Mouse (Mus musculus) large intestine, adult 2 months (tissue): ENCODE data around the gene Fam227b. TPM values are rescaled to one million over a fixed set of nuclear protein-coding genes. Genes with fewer than 3 reads are reported as not detected.

Source experiments
- DNase-seq: peaks from one replicate; pipeline ENCODE4 v3.0.0-alpha.2; 2012; ENCODE audit warnings: low read depth, low spot score
- WGBS: fragments of 180-500 bp; shearing (Covaris S2); methylation state at CpG from one replicate; pipeline ENCODE4 v1.1.7; 2018; 5-methylcytosine and 5-hydroxymethylcytosine counted together
- polyA plus RNA-seq: library from polyadenylated mRNA; depleted of rRNA; stranded (reverse); fragments of >200 nt; gene quantifications from 2 replicates; pipeline ENCODE4 v1.2.3, GENCODE M21; 2012; rRNA removed

Fam227b gene
- polyA plus RNA-seq, 1 experiment: not detected

DNA sequence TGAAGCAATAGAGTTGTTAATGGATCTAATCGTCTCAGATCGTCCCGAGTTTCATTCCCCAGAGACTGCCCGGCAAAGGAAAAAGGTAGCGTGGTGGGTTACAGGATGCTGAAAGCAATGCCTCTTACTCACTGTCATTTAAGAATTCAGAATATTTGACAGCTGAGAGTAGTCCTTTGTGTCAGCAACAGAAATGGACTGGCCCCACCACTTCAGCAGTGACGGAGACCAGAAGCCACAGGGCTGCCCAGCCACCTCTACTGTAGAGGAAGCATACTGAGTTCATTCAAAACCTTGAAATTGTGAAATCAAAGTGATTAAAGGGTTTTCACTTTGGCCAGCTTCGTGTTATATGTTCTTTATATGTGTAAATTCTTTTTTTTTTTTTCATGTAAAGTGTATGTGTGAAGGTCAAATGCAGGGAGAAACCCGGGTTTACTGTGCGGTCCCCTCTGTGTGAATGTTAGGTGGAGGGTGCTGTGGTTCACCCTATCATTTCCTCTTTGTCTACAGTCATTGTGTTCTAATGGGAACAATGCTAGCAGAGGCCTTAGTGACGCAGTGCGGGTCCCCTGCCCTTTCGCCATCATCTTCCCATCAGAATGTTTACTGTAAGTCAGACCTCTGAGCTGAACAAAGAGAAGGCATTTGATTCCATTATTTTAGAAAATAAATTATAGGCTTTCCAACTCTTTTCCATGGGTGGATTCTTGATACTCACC lies 136.7 kb downstream of the Fam227b start:
- 74% methylated on average over 12 of the region's 12 CpGs for WGBS
- no peak for DNase-seq

DNA sequence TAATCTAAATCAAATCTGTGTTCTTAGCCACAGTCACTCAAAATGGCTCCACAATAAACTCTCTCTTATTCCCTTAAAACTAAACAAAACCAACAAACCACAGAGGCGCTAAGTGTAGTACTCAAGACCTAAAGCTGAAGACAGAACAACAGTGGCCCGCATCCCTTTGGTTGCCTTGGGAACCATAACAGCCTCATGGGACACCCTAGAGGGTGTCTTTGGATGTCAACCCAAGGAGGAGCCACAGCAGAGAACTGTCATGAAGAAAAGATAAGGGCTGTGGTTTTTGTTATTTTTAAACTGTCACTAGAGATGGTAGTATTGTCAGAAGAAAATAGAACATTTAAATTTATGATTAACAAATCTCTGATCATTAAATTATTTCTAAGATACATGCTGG lies 145.1 kb downstream of the Fam227b start:
- 78% methylated on average over 2 of the region's 2 CpGs for WGBS
- no peak for DNase-seq

DNA sequence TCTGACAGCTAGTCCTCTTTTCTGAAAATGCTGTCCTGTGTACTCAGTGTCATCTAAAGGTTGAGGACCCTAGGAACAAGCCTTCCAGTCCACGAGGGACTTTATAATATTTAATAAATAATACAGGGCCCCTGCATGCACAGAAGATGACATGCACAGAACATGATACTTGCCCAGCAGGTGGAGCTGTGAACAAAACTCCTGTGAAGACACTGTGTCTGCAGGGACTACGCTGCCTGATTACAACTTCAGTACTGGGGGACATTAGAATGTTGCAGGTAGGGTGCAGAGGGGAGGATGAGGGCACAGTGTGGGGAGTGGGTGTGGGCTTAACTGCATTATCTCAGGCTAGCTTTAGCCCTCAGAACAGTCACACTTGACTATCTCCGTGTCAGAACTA lies 145.7 kb downstream of the Fam227b start:
- no peak for DNase-seq
- 40% methylated on average over 3 of the region's 3 CpGs for WGBS

DNA sequence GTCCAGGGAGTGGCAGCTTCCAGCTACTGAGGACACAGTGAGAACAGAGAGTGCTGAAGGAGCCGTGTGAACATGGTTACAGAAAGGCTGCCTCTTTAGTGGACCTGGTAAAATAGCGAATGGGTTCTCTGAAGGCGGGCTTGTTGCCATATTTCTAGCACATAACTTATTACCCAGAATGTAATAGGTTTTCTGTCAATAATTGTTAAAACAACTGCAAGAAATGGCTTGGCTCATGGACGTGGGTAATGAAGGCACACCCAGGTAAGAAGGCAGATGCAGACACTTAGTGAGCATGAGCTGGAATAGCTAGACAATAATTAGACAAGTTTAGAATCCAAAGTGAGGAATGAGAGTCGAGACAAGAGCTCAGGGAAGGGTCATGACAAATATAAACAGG lies 149.5 kb downstream of the Fam227b start:
- WGBS: 49% methylated on average over 5 of the region's 5 CpGs
- DNase-seq: no peak

DNA sequence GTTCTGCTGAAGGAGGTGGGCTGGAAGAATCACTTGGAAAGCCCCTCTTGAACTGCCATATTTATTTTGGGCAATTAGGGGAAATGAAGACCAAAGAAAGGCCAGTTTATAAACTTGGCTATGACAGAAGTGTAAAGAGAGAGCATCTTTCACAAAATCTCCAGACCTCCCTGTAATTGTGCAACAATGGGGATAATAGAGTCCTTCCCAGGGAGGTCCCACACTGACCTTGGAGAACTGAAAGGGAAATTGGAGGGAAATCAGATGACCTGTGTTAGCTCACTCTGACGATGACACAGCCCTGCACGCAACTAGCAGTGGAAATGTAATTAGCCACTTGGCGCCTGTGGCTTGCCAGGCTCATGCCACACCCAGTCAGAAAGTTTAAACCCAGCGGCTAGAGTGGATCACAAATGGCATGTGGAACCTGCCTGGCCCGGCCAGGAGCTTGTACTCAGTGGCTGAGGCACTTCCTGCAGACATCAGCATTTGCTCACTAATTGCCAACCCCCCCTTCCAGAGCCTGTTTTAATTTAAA lies 175.9 kb downstream of the Fam227b start:
- WGBS: 17% methylated on average over 5 of the region's 5 CpGs
- no peak for DNase-seq

DNA sequence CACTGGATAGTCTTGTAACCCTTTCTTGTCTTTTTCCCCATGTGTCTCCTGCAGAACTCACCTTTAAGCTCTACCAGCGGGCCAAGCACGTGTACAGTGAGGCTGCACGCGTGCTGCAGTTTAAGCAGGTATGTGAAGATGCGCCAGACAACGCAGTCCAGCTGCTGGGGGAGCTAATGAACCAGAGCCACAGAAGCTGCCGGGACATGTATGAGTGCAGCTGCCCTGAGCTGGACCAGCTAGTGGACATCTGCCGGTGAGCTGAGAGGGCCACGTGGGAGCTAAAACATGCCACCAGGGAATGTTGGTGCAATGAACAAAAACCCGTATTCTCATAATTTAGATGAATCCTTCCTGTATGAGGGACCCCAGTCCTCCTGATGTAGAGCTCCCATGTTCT lies 176.6 kb downstream of the Fam227b start:
- 96% methylated on average over 10 of the region's 10 CpGs for whole genome bisulfite sequencing
- DNase-seq: no peak

DNA sequence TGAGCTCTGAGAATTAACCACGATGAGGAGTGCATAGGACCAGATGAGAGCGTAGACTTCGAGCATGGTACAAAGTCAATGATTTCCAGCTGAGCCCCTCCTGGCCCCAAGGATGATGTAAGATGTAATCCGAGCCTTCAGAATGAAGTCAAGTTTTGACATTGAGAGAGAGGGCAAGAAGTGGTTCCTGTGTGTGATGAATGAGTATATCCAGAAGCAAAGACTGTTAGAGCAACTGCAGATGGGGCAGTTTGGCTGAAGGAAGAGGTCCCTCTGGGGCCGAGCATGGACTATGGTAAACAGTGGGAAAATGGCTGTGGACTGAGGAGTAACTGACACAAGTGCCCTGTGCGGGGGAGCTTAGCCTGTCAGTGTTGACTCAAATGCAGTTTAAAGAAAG lies 178.6 kb downstream of the Fam227b start:
- no peak for DNase-seq
- WGBS: 37% methylated on average over 6 of the region's 6 CpGs

DNA sequence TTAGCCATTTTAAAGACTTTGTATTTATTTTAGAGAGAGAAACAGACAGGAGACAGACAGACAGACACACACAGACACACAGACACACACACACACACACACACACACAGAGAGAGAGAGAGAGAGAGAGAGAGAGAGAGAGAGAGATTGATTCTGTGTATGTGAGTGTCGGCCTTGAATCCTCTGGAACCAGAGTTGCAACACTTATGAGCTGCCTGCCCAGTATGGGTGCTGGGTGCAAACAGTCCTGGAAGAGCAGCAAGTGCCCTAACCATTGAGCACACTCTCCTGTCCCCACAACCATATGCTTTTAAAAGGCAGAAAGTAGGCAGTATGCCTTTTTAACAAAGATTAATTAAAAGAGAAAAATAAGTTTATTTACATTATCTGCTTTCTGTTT lies 183.0 kb downstream of the Fam227b start:
- WGBS: 80% methylated on average over 1 of the region's 1 CpGs
- no peak for DNase-seq

DNA sequence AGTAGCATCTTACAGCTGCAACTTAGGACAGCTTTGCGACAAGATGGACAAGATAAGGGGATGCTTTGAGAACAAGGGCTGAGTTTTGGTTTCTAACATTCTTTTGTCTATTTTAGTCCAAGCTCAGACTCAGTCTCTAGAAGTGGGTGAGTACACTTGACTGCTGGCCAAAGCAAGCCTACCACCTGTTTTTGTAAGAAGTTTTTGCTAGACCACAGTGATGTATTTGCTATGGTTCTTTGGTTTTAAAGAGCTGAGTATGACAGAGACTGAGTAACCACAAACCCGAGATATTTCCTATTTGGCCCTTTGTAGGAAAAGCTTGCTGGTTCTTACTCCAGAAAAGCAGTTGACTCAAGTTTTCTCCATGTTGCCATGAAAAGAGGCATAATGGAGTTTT lies 203.6 kb downstream of the Fam227b start:
- WGBS: 82% methylated on average over 2 of the region's 2 CpGs
- no peak for DNase-seq

DNA sequence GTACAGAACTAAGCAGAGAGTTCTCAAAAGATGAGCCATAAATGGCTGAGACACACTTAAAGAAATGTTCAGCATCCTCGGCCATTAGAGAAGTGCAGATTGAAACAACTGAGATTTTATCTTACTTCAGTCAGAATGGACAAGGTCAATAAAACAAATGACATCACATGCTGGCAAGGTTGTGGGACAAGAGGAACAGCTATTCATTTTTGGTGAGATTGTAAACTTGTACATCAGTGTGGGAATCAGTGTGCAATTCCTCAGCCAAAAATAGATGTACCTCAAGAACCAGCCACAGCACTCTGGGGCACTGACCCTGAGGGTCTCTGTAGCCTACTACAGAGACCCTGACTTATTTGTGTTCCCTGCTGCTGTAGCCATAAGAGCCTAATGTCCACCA lies 208.5 kb downstream of the Fam227b start:
- DNase-seq: no peak
- WGBS: 58% methylated on average over 1 of the region's 1 CpGs

DNA sequence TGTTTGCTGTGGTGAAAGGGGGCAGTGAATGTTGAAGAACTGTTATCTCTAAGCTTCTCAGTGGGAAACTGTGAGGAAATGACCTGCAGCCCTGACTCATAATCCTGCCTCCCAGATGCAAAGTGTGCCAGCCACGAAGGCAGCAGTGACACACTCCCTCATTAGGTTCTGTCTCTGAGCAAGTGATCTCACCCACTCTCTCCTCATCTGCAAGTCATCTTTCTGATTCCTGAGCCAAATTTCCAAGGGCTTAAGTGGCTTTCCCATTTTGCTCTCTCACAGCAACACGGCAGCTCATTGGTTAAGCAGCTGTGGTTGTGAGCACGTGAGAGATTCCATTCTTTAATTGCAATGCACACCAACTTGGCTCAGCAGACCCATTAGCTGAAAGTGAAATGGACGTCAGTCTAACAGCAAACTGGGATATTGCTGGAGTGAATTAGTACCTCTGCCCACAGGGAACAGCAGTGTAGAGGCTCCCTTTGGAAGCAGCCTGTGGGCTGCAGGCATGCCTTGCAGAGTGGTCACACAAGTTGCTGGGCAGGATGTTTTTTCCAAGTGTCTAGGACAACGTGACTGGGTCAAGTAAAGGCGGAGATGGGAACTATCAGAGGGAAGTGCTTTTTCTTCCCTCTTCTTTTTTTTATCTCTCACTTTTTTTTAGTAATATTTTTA lies 210.6 kb downstream of the Fam227b start:
- no peak for DNase-seq
- 72% methylated on average over 6 of the region's 6 CpGs for WGBS

DNA sequence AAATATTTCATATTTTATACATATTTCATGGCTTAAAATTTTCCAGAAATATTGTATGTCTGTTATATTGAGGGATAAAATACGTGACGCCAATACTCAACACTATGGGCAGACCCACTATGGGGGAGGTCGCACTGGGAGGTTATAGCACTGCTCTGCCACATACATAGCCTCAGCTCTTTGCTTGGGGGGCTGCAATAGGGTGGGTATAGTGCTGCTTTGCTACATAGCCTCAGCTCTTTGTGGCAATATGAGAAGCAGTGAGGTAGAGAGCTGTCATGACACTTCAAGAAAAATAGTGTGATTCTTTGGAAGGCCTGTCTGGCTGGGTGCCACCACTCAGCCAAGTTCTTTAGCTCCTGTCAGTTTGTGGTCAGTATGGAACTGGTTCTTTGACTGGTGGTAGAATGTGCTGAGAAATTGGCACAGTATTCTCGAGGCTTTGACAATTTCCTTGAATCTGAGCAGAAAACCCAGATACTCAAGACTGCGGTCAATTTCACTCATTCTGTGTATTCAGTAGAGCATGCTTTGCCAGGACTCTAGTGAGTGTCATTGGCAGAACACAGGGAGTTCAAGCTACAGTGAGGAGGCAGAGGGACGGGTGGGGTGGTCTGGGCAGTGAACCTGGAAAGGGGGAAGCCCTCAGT lies 212.7 kb downstream of the Fam227b start:
- DNase-seq: no peak
- 93% methylated on average over 6 of the region's 6 CpGs for WGBS

DNA sequence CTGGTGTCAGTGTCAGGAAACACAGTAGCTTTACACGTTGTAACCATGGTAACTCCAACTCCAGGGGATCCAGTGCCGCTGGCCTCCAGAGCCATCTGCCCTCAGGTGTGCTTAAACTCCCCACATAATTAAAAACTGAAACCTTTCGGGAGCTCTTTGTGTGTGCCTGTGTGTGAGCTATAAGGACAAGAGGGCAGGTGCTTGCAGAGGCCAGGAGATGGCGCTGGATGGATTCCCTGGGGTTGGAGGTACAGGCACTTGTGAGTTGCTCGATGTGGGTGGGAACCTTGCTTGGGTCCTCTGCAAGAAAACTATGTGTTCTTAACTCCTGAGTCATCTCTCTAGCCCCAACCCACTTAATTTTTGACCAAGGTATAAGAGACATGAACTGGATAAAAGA lies 215.4 kb downstream of the Fam227b start:
- no peak for DNase-seq
- WGBS: 75% methylated on average over 5 of the region's 5 CpGs

DNA sequence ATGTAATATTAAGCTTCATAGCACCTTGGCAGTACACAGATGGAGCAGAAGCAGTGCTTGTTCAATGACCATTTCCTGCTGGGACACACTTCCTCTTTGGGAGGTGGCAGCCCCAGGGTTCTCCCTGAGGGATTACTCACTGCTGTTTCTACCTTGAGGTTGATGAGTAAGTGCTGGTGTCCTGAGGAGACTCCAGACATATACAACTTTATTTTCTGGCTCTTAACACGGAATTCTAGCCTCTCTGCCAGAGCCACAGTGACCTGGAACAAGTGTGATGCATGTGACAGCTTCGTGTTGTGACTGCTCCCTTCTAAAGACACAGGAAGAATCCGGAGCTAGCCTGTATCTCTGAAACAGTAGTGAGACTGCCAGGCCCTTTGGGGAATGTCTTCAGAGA lies 217.8 kb downstream of the Fam227b start:
- WGBS: 69% methylated on average over 3 of the region's 3 CpGs
- no peak for DNase-seq

Other genes with a start within 250 kb of the Fam227b start
- gene Fgf7, start 117.3 kb downstream of the Fam227b start, polyA plus RNA-seq: 1.8 and 3.5 TPM in 2 replicates
- gene Dtwd1, start 137 bp upstream of the Fam227b start, polyA plus RNA-seq: 2.8 and 2.9 TPM in 2 replicates
- not detected in 2 replicates for gene Gm17555, start 63.1 kb upstream of the Fam227b start, polyA plus RNA-seq